Mouse (Mus musculus): ENCODE data around the gene Lag3.

GRCm38 (mm10) chr6:124913721-124914285 is 2.3 kb upstream of the Lag3 start:
- TF ChIP-seq CTCF (IDR thresholded peaks at IDR 0.05; ENCODE audit: borderline replicate concordance, insufficient read depth, low read depth, low read length) (no peak), POLR2A (IDR thresholded peaks at IDR 0.05; ENCODE audit: borderline replicate concordance, insufficient read depth, low read length) (no peak)

All from cerebellum, adult 2 months (tissue).